Mouse (Mus musculus) cortical plate, adult 2 months (tissue): ENCODE measurements around the gene Gap43. TPM values are rescaled to one million over a fixed set of nuclear protein-coding genes. Genes with fewer than 3 reads are reported as not detected.

ENCODE experiments used
- H3K27ac ChIP-seq: fragments of 200-500 bp; 2 replicates; pipeline ENCODE4 v1.5.1; 2012; ENCODE audit warnings: low read length, control low read depth, inconsistent platforms; ENCODE audit not compliant: insufficient read depth
- H3K4me1 ChIP-seq: fragments of 200-500 bp; 2 replicates; pipeline ENCODE4 v1.6.1; 2011; ENCODE audit warnings: low read length; ENCODE audit not compliant: control insufficient read depth, insufficient read depth
- H3K4me3 ChIP-seq: fragments of 200-500 bp; 2 replicates; pipeline ENCODE4 v1.5.1; 2011; ENCODE audit warnings: mild to moderate bottlenecking, low read length, control low read depth; ENCODE audit not compliant: insufficient read depth
- CTCF ChIP-seq: fragments of 200-500 bp; IDR thresholded peaks from 2 replicates; pipeline ENCODE4 v1.5.1; 2011; ENCODE audit warnings: mild to moderate bottlenecking, control low read depth, low read length; ENCODE audit not compliant: insufficient read depth; ENCODE audit errors: extremely low read depth
- POLR2A ChIP-seq: fragments of 200-500 bp; IDR thresholded peaks from 2 replicates; pipeline ENCODE4 v1.6.1; 2011; ENCODE audit warnings: mild to moderate bottlenecking, low read length, control low read depth; ENCODE audit not compliant: insufficient read depth; ENCODE audit errors: extremely low read depth
- polyA plus RNA-seq: library from polyadenylated mRNA; depleted of rRNA; stranded (reverse); fragments of >200 nt; gene quantifications from 2 replicates; pipeline ENCODE4 v1.2.3, GENCODE M21; 2012

Gap43 gene
- polyA plus RNA-seq, 1 experiment = 317 TPM

GRCm38 (mm10) chr16:42338987-42339386 is 1.5 kb downstream of the Gap43 start:
- peak overlapping the region; percentile 79 for H3K4me3 ChIP-seq
- H3K4me1 ChIP-seq = no peaks in the 10 kb centered on the region; the same call in none of the 2 replicates
- H3K27ac ChIP-seq = no peak overlapping the region
- no peak for TF ChIP-seq CTCF

GRCm38 (mm10) chr16:42338342-42338741 is 2.1 kb downstream of the Gap43 start:
- no peaks in the 10 kb centered on the region; the same call in none of the 2 replicates for H3K4me1 ChIP-seq
- TF ChIP-seq POLR2A (no peak), CTCF (no peak)
- H3K27ac ChIP-seq = no peak overlapping the region
- peak overlapping the region; percentile 79 for H3K4me3 ChIP-seq

- Histone ChIP-seq H3K4me1 (no peaks in the 10 kb centered on the region; the same call in none of the 2 replicates), H3K27ac (no peak overlapping the region), H3K4me3 (peak overlapping the region; percentile 79; the same call in 1 of the 2 replicates)
- TF ChIP-seq CTCF (no peak), POLR2A (no peak)
These were observed 2.8 kb downstream of the Gap43 start for GRCm38 (mm10) chr16:42337663-42338062.

- Histone ChIP-seq H3K4me3 (no peak overlapping the region), H3K27ac (no peak overlapping the region), H3K4me1 (no peaks in the 10 kb centered on the region; the same call in none of the 2 replicates)
- no peak for TF ChIP-seq CTCF
- TF ChIP-seq POLR2A = no peak
These were observed 3.8 kb downstream of the Gap43 start for GRCm38 (mm10) chr16:42336610-42337009.

- Histone ChIP-seq H3K27ac (no peak overlapping the region), H3K4me3 (no peak overlapping the region), H3K4me1 (no peaks in the 10 kb centered on the region; the same call in 1 of the 2 replicates)
- TF ChIP-seq CTCF (no peak), POLR2A (no peak)
These were observed 8.1 kb downstream of the Gap43 start for GRCm38 (mm10) chr16:42332321-42332720.

- TF ChIP-seq CTCF = no peak
- no peak for TF ChIP-seq POLR2A
- H3K4me3 ChIP-seq = no peak overlapping the region
- 0 out of 2 replicates have a peak overlapping the region, but pooled peaks have one; percentile 13 for H3K27ac ChIP-seq
- no peaks in the 10 kb centered on the region for H3K4me1 ChIP-seq
These were observed 14.3 kb downstream of the Gap43 start for GRCm38 (mm10) chr16:42326191-42326590.

- Histone ChIP-seq H3K4me1 (no peaks in the 10 kb centered on the region), H3K27ac (no peak overlapping the region), H3K4me3 (no peak overlapping the region)
- no peak for TF ChIP-seq POLR2A
- no peak for TF ChIP-seq CTCF
These were observed 14.9 kb downstream of the Gap43 start for GRCm38 (mm10) chr16:42325536-42325935.

- Histone ChIP-seq H3K27ac (no peak overlapping the region), H3K4me3 (no peak overlapping the region), H3K4me1 (no peaks in the 10 kb centered on the region)
- TF ChIP-seq CTCF = no peak
- no peak for TF ChIP-seq POLR2A
These were observed 20.6 kb downstream of the Gap43 start for GRCm38 (mm10) chr16:42319831-42320230.

GRCm38 (mm10) chr16:42319365-42319764 is 21.1 kb downstream of the Gap43 start:
- no peak overlapping the region for H3K4me3 ChIP-seq
- TF ChIP-seq CTCF (no peak), POLR2A (no peak)
- H3K4me1 ChIP-seq = no peaks in the 10 kb centered on the region
- H3K27ac ChIP-seq = no peak overlapping the region

GRCm38 (mm10) chr16:42312125-42312524 is 28.3 kb downstream of the Gap43 start:
- Histone ChIP-seq H3K27ac (no peak overlapping the region), H3K4me1 (no peaks in the 10 kb centered on the region), H3K4me3 (no peak overlapping the region)
- TF ChIP-seq CTCF (no peak), POLR2A (no peak)

- H3K4me3 ChIP-seq = no peak overlapping the region
- TF ChIP-seq CTCF (no peak), POLR2A (no peak)
- H3K27ac ChIP-seq = no peak overlapping the region
- peaks cover 1% of the 10 kb centered on the region; the same call in 1 of the 2 replicates for H3K4me1 ChIP-seq
These were observed 31.7 kb downstream of the Gap43 start for GRCm38 (mm10) chr16:42308761-42309160.
